Mouse (Mus musculus) heart, adult 8-10 months (tissue): ENCODE results near the gene Srcin1. TPM values are rescaled to one million over a fixed set of nuclear protein-coding genes. Genes with fewer than 3 reads are reported as not detected.

Experiments
- DNase-seq: peaks from one replicate; pipeline ENCODE4 v3.0.0; 2022; ENCODE audit warnings: low spot score
- total RNA-seq, 4 experiments: library from RNA; stranded (reverse); gene quantifications; 2 replicates each; pipeline ENCODE4 v1.2.4; 2022

Gene Srcin1
- total RNA-seq: under 1 TPM; 0.06 to 0.75 (median 0.18) TPM

GRCm38 (mm10) chr11:97576136-97576906 lies at the start of gene Srcin1:
Gene Srcin1, minus strand, starts transcription at chr11:97576186.
- peak; percentile 12 for DNase-seq

GRCm38 (mm10) chr11:97625551-97625950 lies 49.6 kb upstream of the Srcin1 start:
- DNase-seq: no peak

GRCm38 (mm10) chr11:97623166-97623565 lies 47.2 kb upstream of the Srcin1 start:
- DNase-seq: no peak

- peak; percentile 60 for DNase-seq
These were observed 46.5 kb upstream of the Srcin1 start for GRCm38 (mm10) chr11:97622440-97622839.

GRCm38 (mm10) chr11:97619391-97619795 lies 43.4 kb upstream of the Srcin1 start:
- DNase-seq: no peak

- DNase-seq: no peak
These were observed 42.4 kb upstream of the Srcin1 start for GRCm38 (mm10) chr11:97618368-97618767.

GRCm38 (mm10) chr11:97615276-97615675 lies 39.3 kb upstream of the Srcin1 start:
- no peak for DNase-seq

GRCm38 (mm10) chr11:97611076-97611475 lies 35.1 kb upstream of the Srcin1 start:
- no peak for DNase-seq

- DNase-seq: no peak
These were observed 33.8 kb upstream of the Srcin1 start for GRCm38 (mm10) chr11:97609743-97610142.

- no peak for DNase-seq
These were observed 32.9 kb upstream of the Srcin1 start for GRCm38 (mm10) chr11:97608933-97609332.

- no peak for DNase-seq
These were observed 31.2 kb upstream of the Srcin1 start for GRCm38 (mm10) chr11:97607056-97607725.

- no peak for DNase-seq
These were observed 27.9 kb upstream of the Srcin1 start for GRCm38 (mm10) chr11:97603891-97604290.

GRCm38 (mm10) chr11:97602223-97602622 lies 26.2 kb upstream of the Srcin1 start:
- no peak for DNase-seq

- DNase-seq: no peak
These were observed 23.1 kb upstream of the Srcin1 start for GRCm38 (mm10) chr11:97599104-97599503.

GRCm38 (mm10) chr11:97597945-97598691 lies 22.1 kb upstream of the Srcin1 start:
- no peak for DNase-seq

GRCm38 (mm10) chr11:97594136-97594535 lies 18.1 kb upstream of the Srcin1 start:
- DNase-seq: peak; percentile 8

GRCm38 (mm10) chr11:97591910-97592309 lies 15.9 kb upstream of the Srcin1 start:
- no peak for DNase-seq

GRCm38 (mm10) chr11:97590227-97590960 lies 14.4 kb upstream of the Srcin1 start:
- DNase-seq: no peak

- no peak for DNase-seq
These were observed 13.2 kb upstream of the Srcin1 start for GRCm38 (mm10) chr11:97589216-97589615.

GRCm38 (mm10) chr11:97585932-97586331 lies 9.9 kb upstream of the Srcin1 start:
- DNase-seq: peak; percentile 45

- no peak for DNase-seq
These were observed 8.5 kb upstream of the Srcin1 start for GRCm38 (mm10) chr11:97584476-97584875.
